Mouse (Mus musculus) naive thymus-derived CD4-positive, alpha-beta T cell, adult 5 months (primary cell): ENCODE measurements around the gene Plau. TPM values are rescaled to one million over a fixed set of nuclear protein-coding genes. Genes with fewer than 3 reads are reported as not detected.

Experiments
- polyA plus RNA-seq: library from polyadenylated mRNA; unstranded; fragments of 100-300 nt; shearing (Covaris generic); gene quantifications from one replicate; pipeline ENCODE4 v1.2.1, GENCODE M21; 2017

The Plau gene
- not detected for polyA plus RNA-seq

DNA sequence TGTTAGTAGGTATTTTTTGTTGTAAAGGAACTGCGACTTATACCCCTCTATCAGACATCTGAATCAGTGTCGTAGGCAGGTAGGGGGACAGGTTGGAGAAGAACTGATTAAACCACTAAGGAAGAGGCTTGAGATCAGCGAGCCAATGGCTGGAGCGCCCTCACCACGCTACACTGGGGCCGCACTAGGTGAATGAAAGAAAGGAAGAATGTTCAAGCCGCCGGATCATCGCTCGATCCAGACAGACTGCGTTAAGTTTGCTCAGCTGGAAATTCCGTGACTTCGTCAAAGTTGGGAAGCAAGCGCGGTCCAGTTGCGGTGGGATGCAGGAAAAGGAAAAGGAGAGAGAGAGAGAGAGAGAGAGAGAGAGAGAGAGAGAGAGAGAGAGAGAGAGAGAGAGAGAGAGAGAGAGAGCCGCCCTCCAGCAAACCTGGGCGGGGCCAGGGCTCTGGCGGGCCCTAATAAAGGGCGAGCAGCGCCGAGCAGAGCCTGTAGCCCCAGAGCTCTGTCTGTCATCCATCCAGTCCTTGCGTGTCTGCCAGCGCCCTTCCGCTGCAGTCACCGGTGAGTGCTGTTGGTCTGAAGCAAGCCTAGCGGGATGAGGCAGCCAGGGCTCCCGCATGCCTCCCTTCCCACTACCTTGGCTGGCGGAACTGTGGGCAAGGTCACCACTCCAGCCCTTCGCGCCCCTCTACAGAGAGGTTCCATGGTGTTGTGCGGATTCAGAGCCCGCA is at the start of gene Plau:
TSS of gene Plau (plus strand) at position 490 of the 734 bp plus-strand sequence.

DNA sequence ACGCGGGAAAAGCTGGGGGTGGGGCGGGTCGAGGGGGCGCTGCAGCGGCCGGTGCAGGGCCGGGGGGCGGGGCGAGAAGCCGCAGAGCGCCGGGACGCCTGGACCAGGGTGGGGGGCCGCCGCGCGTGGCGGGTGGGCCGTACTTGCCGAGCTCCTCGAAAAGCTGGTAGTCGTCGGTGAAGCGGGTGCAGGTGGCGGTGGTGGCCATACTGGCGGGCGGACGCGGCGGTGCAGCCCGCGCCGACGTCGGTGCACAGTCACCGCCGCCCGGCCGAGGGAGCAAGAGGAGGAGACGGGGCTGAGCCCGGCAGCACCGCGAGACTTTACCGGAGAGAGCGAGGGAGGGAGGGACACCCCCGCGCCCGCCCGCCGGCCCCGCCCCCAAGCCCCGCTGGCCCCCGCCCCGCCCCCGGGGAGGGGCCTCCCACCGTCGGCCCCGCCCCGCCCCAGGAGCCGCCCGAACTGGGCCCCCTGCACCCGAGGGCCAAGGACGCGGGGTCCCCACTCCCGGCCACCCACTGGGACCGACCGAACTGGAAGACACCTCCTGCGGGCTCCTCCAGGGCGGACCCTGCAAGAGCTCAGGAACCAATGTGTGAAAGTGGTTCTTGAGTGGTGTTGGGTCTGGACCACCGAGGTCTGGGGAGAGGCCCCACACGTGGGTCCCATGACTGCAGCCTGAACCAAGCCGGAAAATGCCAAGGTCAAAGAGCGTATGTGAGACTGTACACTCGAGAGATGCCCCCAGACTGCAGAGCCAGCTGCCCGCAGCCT is 42.5 kb upstream of the Plau start, which contains the start of gene Camk2g:
TSS of gene Camk2g (minus strand) at position 331 of the 774 bp plus-strand sequence.

Other genes starting within 250 kb of the Plau start
- 1.7 TPM for gene Usp54, start 195.6 kb upstream of the Plau start, polyA plus RNA-seq
- 0.60 TPM for gene Myoz1, start 180.1 kb upstream of the Plau start, polyA plus RNA-seq
- not detected for gene Synpo2l, start 168.3 kb upstream of the Plau start, polyA plus RNA-seq
- 255 TPM for gene Sec24c, start 162.4 kb upstream of the Plau start, polyA plus RNA-seq
- gene Fut11, start 141.7 kb upstream of the Plau start, polyA plus RNA-seq, result 8.6 TPM
- 72.9 TPM for gene Chchd1, start 133.7 kb upstream of the Plau start, polyA plus RNA-seq
- 55.9 TPM for gene Zswim8, start 129.1 kb upstream of the Plau start, polyA plus RNA-seq
- gene Ndst2, start 102.1 kb upstream of the Plau start, polyA plus RNA-seq, result 30.0 TPM
- gene Camk2g, start 42.6 kb upstream of the Plau start, polyA plus RNA-seq, result 7.2 TPM
- gene Vcl, start 92.7 kb downstream of the Plau start, polyA plus RNA-seq, result 4.4 TPM
- 54.9 TPM for gene Ap3m1, start 215.8 kb downstream of the Plau start, polyA plus RNA-seq
- gene Adk, start 215.9 kb downstream of the Plau start, polyA plus RNA-seq, result 146 TPM